Mouse (Mus musculus) MEL (cell line): ENCODE data around the gene Asah2.

Experiments
- MEF2A ChIP-seq: IDR thresholded peaks from 2 replicates; pipeline ENCODE4 v1.6.1; 2014; ENCODE audit warnings: low read depth, mild to moderate bottlenecking, inconsistent platforms, low read length, improper control_type of control experiment; ENCODE audit not compliant: poor library complexity, insufficient replicate concordance, severe bottlenecking; ENCODE audit errors: extremely low read depth
- POLR2A ChIP-seq, 2 experiments: IDR thresholded peaks; 2 replicates each; pipeline ENCODE4 v1.6.1; 2011 to 2012; ENCODE audit warnings: low read length in 2 of 2, mild to moderate bottlenecking in 2 of 2, control low read depth in 1 of 2, improper control_type of control experiment in 1 of 2, low read depth in 1 of 2, moderate library complexity in 1 of 2; ENCODE audit not compliant: control insufficient read depth in 1 of 2, insufficient read depth in 1 of 2, poor library complexity in 1 of 2

GRCm38 (mm10) chr19:32120798-32121197 lies 12.8 kb upstream of the Asah2 start:
- TF ChIP-seq POLR2A (IDR thresholded peaks at IDR 0.05; ENCODE audit: control insufficient read depth in 1 of 2, insufficient read depth in 1 of 2, low read depth in 1 of 2, low read length in 2 of 2, poor library complexity in 1 of 2), result no peak
- TF ChIP-seq MEF2A, result no peak
